Mouse (Mus musculus) naive thymus-derived CD4-positive, alpha-beta T cell, adult 2 months (primary cell): ENCODE results near the gene Pcca.

Experiments used
- DNase-seq: peaks from one replicate; pipeline ENCODE4 v3.0.0-alpha.2; 2011; ENCODE audit warnings: low read depth

Pcca gene

GRCm38 (mm10) chr14:122887278-122887677 is 353.2 kb downstream of the Pcca start:
- DNase-seq = no peak

GRCm38 (mm10) chr14:122887702-122888479 is 353.8 kb downstream of the Pcca start:
- no peak for DNase-seq

DNA sequence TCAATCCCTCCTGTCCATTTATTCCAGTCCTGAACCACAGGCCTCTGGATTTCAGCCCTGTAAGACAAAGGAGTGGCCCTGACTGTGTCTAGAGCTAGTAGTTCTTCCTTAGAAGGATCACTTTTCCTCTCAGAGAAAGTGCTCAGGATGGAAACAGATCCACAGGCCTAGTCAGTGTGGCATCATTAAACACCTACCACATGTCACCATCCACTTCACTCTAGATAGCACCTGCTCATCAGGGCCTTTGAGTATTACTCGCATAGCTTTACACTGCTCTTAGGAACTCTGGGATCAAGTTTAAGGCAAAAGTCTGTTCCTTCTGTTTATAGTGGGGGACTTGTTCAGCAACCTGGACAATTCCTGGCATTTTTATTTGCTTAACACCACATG is 354.4 kb downstream of the Pcca start:
- DNase-seq = no peak

- no peak for DNase-seq
Measured at GRCm38 (mm10) chr14:122891470-122891968, 357.4 kb downstream of the Pcca start.

GRCm38 (mm10) chr14:122896106-122896505 is 362.0 kb downstream of the Pcca start:
- DNase-seq = no peak

DNA sequence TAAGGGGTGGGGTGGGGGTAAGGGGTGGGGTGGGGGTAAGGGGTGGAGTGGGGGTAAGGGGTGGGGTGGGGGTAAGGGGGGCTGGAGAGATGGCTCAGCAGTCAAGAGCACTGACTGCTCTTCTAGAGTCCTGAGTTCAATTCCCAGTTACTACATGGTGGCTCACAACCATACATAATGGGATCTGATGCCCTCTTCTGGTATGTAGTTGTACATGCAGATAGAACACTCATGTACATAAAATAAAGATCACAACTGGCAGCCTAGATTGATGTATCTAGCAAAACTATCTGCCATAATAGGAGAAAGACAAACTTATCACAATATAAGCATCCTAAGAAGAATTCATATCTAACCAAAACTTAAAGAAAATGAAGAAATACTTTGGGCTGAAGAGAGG is 364.4 kb downstream of the Pcca start:
- no peak for DNase-seq

DNA sequence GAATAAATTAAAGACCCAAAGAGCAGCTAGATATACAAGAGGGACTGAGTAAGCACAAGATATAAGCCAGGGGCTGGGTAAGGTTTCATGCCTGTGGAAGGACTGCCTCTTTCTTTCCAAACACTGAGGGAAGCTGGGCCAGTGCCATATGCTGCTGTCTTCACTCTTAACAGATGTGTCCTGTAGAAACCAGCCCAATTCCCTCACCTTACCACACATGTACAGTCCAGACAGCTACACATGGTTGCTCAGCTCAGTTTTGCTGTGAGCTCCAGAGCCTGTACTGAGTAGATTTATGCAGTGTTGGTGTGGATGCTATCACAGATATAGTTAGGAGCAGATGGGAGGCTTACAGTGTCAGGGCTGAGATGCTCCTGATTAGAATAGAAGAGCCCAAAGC is 366.6 kb downstream of the Pcca start:
- no peak for DNase-seq

DNA sequence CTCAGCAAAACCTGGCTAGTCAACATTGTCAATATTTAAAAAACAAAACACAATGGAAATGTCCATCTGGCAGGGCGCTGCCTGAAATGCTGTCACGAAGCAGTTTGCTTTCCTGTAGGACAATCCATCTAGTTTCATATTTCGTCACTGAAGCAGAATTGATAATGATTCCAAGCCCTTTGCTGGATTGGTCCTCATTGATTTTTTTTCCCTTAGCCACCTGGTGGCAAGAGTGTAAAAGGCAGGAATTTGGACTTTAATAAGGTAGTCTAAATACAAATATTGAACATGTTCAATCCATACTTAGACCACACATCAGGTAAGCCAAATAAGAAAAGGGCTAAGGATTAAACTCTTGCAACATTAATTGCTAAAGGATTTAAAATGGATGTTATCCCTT is 367.1 kb downstream of the Pcca start:
- no peak for DNase-seq

DNA sequence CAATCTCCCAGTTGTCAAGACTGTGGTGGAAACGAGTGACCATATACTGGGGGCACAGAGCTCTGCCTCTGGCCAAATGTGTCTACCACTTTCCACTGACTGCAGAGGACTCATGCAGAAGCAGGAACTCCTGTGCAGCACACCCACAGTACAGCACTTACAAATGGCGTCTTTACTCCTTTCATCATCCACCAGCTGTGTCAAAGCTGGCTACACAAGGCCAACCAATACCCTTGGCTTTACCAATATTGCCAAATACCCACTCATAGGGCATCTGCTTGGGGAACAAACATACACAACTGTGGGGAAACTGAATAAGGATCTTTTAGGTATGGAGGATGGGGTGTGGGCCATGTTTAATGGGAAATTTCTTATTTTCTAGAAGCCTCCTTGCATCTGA is 367.6 kb downstream of the Pcca start:
- no peak for DNase-seq

DNA sequence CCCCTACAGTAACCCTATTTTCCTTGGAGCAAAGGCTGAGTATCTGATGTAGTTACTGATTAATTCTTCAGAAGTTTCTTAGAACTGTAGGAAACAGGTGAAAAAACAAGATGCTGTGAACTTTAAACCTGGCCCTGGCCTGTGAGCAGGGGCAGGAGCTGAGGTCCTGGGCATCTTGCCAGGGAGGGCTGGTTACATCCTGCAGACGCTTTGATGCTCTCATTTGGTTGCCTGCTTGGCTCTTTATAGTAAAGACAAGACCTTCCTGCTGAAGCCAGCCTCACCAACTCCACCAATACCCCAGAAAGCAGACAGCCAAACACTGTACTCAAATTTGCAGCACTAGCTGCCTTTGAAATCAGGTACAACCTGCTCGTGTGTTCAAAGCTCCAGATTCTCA is 368.0 kb downstream of the Pcca start:
- DNase-seq = peak; percentile 90

DNA sequence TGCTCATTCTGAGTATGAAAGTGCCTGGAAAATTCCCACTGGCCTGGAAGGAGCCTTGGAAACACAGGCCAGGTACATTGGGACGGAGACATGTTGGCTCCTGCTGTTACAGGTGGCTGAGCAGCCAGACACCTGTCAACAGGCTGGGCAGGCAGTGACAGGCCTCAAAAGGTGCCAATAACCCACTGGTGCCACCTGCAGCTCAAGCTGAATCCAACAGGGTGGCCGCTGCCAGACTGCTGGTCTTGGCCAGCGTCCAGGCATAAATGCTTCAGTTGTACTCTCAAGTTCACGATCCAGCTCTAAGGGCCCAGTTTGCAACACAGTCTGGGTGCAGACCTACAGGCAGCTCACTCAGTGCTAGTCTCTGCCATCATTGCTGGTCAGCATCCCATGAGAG is 368.8 kb downstream of the Pcca start:
- peak; percentile 28 for DNase-seq

GRCm38 (mm10) chr14:122903923-122904351 is 369.8 kb downstream of the Pcca start:
- no peak for DNase-seq

GRCm38 (mm10) chr14:122905007-122905406 is 370.9 kb downstream of the Pcca start:
- no peak for DNase-seq

DNA sequence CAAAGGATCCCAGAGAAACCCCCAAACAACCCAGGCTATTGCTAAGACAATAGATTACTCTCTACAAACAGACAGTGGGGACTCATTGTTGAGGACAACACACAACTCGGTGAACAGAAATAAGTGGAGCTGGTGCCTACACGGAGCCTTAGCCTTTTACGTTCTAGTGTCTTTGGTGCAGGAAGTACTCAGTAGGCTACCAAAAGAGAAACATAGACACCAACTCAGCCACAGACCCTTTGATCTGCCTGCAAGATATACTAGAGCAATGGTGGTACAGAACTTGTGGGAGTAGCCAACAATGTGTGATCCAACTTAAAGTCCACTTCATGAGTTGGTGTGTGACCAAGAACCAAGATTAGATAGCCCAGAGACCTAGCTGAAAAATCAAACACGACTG is 374.0 kb downstream of the Pcca start:
- peak; percentile 73 for DNase-seq

- no peak for DNase-seq
Measured at GRCm38 (mm10) chr14:122909368-122910091, 375.4 kb downstream of the Pcca start.

DNA sequence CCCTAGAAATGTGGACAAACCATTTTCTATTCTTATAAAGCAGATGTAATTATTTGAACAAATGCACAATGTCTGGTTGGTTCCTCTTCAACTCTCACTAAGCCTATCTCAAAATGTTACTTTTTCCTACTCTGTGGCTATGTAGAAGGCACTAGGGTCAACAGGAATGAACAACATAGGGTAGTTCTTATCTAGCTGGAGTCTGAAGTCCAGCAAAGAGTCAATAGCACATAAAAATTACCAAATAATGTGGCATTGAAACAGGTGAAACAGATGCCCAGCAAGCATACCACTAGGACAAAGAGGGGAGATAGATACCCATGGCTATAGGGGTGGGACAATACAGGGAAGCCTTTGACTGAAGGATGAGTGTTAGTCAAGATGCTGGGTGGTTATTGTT is 377.1 kb downstream of the Pcca start:
- DNase-seq = no peak

GRCm38 (mm10) chr14:122912137-122912536 is 378.0 kb downstream of the Pcca start:
- DNase-seq = peak; percentile 24

DNA sequence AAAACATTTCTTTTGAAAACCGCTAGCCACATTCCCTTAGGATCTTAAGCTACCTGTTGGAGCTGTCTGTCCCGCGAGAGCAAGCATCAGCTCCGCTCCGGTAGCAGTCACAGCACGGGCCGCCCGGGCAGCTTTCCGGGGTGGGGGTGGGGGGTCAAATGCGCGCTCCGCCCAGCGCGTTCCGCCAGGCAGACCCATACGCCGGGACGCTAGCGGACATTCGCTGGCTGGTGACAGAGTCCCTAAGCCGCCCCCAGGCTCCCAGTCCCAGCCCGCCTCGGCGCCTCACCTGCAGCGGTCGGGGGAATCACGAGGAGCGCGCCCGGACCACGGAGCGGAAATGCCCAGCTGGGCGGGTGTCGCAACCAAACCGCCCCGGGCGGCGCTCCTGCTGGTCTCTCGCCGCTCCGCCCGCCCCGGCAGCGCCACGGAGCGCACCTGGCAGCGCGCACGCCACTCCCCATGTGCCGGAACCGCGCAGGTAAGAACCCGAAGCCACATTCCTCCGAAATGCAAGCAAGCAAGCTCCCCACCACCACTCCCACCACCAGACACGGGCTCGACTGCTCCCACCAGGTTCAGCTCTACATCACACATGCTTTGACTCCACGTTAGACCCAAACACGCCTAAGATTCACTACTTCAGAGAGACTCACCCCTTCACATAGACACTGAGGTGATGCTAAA is 378.8 kb downstream of the Pcca start:
- DNase-seq = peak; percentile 73

GRCm38 (mm10) chr14:122913657-122914056 is 379.5 kb downstream of the Pcca start, which contains the start of gene Ggact:
Gene Ggact, minus strand, starts transcription at chr14:122913757.
- no peak for DNase-seq

DNA sequence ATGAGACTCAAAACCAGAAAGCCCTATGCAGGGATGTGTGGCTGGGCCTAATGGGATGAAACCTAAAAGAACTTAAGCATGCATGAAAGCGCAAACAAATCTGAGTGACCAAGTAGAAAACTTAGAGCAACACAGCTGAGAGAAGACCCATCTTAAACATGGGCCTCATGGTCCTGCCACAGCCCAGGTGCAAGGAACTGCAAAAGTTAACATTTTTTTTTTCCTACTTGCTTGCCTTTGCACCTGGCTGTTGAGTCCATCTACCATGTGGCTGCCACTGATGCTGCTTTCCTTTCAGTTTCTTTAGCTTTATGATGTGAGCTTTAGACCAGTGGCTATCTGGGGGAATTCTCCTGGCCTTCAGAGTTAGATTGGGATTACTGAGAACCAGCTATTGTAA is 383.6 kb downstream of the Pcca start:
- no peak for DNase-seq

DNA sequence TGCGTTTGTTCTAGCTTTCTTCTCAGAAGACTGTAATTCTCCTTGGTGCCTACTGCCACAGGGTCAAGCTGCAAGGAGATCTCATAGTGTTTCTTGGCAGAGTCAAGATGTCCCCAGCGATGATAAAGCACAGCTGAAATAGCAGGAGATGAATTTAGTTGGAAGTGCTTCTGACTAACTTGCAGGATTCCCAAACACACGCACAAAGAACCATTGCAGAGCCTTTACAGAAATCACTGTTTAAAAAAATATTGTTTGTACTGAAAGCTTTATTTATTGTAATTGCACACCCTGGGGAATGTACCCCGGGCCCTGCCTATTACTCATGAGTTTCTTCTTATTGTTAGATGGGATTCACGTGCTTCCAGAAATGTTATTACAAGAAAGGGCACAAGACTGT is 385.9 kb downstream of the Pcca start:
- no peak for DNase-seq

DNA sequence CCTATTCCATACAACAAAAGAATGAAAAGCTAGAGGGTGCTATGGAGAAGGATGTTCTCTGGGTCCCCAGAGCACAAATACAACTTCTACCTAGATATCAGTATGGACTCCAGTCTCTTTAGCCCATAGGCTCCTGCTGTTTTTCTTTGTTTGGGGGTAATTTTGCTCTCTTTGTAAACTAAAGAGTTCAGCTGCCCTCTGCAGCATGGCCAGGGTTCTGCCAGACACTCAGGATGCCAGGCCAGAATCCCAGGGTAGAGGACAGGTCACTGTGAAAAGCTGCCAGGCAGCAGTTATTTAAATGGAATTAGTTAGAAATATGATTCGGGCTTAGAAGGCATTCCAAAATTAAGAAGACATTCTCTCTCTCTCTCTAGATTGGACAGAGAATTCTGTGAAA is 402.3 kb downstream of the Pcca start:
- DNase-seq = no peak
